Mouse (Mus musculus): ENCODE data around the gene Srgap3.
A peak's percentile ranks its signal among the peaks of the same experiment; 100 is the strongest.

Srgap3 gene

DNA sequence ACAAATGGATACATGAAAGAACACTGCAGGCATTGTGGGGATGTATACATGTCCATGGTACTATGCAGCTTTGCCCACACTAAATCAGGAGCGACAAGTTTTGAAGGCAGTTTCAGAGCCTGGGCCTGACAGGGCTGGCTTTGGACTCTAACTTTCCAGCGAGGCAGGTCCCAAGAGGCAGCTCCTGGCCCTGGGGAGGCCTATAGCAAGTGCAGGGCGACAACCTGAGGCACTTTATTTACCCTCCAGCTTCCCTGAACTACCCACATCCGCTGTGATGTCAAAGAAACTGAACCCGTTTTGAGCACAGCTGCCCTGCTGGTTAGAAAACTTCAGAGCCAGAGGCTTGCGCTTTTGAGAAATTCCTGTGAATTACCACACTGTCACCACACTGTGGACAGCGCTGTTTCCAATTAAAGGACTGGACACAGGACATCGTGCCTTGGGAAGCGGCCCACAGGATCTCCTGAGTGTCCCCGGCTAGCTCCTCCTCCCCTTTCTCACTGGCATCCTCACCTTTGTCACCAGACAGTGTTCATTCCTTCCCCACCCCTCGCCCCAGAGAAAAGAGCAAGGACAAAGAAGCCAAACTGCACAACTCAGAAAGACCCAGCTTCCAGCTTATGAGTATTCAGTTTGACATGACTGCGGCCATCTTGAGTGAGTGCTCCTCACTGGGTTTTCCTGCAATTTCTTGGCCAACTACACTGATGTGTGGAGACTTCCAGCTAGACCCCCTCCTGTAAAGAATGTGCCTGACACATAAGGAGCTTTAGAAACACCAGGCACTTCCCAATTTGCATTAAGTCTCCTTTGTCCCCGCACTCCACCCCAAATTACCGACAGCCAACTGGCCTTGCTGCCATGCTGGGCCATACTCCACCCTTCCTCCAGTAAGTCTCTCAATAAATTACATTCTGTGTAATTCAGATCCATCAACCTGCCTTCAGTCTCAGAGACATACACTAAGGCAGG, 94.5 kb downstream of the Srgap3 start:
- DNase-seq, result no peak

DNA sequence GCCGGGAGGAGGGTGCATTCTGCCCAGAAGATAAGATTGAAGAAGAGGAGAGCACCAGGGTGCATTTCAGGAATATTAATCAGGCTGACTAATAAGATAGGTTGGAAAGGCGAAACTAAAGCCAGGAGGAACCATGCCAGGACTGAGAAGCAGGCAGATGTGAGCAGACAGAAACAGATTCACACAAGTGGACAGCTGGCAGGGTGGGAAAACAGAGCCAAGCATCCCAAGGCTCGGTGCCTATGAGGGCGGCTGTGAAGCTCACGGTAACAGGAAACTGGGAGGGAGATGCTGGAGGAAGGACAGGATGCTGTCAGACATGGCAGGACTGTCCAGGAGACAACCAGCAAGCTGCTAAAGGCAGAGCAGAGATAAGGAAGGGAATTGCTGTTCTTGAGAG, 96.3 kb downstream of the Srgap3 start:
- no peak for DNase-seq

DNA sequence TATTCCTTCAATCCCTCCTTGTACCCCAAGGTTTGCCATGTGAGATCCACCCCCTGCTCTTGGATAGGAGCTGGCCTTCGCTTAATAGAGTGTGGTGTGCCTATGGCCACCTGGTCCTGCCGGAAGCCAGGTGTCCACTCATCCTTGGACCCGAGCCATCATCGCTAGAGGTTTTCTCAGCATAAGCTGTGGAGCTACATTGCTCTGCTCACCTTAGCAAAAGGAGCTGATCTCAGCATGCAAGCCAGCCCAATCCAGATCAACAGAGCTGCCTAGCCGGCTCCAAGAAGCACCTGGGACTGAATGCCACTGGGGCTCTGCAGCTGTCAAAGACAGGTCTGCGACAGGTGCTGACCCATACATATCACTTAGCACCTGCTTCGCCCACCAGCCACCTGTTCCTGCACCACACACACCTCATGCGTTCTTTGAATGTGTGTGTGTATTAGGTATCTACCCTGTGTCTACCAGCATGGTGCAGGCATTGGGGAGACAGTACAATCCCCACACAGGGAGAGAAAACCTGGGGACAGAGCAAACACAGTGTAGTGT, 98.4 kb downstream of the Srgap3 start:
- DNase-seq, result peak; percentile 86

DNA sequence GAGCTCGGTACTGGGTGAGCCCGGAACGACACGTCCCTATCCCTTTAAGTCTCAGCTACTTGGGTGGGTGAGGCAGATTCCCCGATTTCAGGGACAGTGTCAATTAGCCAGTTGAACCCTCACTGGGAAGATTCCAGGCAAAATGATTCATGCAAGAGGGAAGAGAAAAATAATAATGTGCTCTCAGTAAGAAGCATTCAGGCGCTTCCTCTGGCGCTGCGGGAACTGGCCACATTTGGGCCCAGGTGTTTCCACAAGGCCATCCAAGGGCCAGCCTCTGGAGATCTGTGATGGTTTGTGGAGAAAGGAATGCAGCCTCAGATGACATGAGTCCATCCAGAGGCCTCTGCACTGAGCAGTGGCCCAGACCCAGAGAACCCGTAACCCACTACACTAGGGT, 100.2 kb downstream of the Srgap3 start:
- DNase-seq, result no peak

DNA sequence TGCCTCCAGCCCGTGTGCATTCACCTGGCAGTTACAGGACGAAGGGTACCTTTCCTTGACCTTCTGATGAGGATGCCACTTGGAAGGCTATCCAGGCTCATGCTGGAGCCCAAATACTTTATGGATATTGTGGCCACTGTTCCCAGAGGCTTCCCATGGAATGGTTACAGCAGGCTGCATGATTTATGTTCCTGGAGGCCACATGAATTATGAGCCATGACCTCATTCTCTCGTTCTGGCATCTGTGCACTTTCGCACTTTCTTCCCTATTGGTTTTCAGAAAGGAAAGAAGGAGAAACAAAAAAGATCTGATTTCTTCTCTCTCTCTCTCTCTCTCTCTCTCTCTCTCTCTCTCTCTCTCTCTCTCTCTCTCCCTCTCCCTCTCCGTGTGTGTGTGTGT, 104.6 kb downstream of the Srgap3 start:
- DNase-seq, result no peak

DNA sequence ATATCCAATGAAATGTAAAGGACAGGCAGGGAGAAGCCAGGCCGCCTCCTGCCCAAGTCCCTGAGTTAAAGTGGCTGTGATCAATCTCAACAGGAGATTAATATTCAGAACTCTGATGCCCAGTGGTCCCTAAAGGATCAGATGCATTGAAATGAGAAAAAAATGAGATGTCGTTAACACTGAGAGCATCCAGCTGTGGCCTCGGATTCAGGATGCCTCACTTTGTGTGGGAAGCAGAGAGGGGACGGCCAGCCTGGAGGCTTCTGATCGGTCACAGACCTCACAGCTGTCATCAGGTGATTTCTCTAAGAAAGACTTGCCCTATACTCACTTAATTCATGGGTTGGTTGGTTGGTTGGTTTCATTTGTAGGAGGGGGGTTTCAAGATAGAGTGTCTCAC, 106.7 kb downstream of the Srgap3 start:
- DNase-seq, result no peak

DNA sequence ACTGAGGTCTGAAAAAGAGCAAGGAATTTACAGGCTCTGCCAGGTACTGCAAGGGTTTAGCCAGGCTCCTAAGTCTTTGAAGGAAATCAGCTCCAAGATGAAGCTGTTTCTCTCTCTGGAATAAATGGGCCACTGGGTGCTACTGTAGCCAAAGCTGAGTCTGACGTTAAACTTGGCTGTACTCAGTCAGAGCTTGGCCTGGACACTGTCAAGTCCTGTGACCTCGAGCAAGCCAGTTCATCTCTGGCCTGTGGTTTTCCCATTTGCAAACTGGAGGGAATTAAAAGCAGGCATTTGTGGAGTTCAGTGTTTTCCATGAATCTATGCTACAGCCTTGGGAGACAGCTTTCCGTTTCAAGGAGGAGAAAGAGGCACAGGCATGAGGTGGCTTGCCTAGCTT, 107.7 kb downstream of the Srgap3 start:
- no peak for DNase-seq

DNA sequence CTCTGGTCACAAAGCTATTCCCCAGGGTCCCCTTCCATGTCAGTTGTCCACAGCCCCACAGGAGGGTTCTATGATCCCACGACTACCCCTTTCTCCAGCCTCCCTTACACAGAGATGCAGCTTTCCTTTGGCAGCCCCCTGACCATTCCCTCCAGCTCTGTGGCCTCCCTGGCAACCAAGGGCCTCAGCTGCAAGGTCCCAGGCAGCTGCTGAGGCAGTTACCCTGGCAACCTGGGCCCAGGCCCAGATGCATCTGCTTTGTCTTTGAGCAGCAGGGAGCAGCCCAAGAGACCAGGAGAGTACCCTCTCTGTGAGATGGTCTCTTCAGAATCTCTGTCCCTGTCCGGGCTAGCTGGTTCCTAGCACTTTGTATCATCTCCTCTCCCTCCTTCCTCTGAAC, 108.2 kb downstream of the Srgap3 start:
- peak; percentile 65 for DNase-seq

DNA sequence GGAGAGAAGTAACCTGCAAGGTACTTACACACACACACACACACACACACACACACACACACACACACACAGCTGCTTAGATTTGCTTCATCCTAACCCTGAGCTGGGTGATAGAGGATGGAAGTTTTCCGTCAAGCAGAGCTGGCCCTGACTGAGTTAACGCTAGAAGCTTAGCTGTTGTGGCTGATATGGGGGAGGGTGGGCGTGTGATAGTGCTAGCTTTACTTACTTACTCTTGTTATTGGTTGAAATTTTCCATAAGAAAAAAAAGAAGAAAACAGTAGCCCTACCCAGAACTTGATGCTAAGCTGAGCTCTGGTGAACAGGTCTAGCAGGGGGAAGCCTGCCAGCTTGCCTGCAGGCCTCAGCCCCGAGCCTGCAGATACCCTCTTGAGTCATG, 110.4 kb downstream of the Srgap3 start:
- no peak for DNase-seq

DNA sequence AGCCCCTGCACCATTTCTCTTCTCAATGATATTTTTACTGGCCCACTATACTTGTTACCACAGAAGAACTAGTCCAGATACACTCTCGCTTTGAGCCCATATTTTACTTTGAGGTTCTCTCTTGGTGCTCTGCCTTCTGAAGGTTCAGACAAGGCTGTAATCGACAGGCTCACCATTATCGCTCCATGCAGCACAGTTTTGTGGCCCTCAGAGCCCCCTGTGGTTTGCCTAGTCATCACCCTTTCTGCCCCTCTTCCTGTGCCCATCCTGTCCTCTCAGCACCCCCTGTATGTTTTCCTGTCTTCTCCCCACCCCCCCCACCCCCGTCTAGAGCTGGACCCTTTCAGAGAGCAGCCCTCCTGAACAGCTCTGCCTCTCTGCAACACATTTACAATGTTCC, 111.7 kb downstream of the Srgap3 start:
- no peak for DNase-seq

DNA sequence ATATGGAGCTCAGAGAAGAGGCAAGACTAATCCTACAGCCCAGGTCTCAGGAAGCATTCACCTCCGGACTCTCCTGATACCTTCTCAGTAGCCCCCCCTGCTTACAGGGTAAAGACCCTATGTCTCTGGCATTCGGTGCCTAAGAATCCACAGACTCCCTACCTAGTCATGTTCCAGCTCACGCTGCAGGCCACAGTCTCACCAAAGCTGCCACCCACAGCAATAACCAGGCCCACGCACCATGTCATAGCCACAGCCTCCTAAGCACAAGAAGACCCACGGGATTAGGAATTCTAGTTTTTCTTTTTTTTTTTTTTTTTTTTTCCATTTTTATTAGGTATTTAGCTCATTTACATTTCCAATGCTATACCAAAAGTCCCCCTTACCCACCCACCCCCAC, 112.6 kb downstream of the Srgap3 start:
- no peak for DNase-seq

DNA sequence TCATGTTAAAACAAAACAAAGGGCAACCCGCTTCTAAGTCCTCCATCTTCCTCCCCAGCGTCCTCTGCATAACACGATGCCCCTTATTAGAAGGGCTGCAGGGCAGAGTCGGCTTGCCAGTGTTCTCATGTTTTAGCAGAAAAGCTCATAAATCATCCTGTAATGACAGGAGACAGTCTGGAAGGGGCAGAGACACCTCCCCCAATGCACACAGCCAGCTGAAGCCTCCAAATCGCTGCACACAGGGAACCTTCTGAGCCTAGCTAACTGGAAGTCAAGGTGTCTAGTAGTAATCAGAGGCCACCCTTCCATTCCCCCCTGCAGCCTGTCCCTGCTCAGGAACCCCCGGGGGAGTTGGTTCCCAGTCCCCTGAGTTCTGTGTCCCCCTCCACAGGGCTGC, 113.3 kb downstream of the Srgap3 start:
- DNase-seq, result no peak

DNA sequence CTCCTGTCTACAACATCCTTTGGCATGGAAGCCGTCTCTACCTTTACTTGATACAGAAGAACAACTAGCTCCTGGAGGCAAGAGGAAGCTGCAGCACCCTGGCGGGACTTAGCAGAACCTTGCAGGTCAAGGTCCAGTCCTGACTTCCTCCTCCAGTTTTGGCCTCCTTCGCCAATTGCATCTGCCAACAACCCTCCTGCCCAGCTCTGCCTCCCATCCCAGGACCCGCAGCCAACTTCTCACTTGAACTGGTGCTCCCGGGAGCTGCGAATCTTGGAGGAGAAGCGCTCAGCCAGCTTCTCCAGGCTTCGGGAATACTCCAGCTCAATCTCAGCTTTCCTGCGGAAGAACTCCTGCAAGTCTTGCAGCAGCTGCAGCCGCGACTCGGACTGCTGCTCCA, 117.9 kb downstream of the Srgap3 start:
- DNase-seq, result peak; percentile 55

DNA sequence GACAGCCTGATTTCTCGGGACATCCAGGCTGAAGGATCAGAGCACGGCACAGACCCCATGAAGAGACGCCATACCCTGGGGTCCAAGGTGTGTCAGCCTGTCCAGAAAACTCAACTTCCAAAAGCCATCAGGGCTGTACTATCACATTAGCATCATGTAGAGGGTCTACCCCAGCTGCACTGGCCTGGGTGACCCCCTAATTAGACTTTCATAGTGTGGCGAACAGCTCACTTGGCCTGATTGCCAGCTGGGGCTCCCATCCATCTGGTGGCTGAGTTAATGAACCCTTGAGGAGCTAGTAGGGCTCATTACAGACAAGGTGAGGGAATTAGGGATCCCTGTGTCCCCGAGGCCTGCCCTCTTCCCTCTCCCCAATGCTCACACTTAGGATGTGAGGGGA, 118.6 kb downstream of the Srgap3 start:
- DNase-seq, result peak; percentile 20

DNA sequence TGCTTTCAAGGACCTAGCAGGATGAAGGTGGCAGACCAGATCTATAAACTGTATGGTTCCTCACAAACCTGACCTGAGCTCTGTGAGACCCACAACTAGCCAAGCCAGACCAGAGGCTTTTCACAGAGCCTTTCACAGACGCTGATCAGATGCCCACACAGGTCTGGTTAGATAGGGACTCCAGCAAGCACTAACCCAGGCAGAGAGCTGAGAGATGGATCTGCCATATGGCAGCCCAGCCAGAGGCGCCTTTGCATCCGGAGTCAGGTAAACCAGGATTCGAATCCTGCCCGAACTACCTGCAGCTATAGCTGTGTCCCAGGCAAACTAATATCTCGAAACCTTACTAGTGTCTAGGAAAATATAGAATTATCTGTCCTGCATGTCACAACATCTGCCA, 121.4 kb downstream of the Srgap3 start:
- peak; percentile 60 for DNase-seq

DNA sequence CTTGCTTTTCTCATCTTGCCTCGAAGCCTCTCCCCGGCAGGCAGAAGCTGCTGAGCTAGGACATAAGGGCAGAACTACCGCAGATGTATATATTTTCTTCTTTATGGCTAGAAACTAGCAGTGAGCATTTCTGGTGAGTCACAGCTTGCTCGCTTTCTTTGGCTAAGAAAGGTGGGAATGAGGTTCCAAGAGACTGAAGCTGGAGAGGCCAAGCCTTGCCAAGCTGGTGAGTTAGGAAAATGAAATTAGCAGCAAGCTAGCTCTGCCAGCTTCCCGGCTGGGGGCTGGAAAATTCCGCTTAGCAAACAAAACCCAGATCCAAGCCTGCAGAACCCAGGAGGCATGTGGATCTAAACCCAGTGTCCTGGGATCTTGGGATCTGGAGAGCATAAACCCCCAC, 124.0 kb downstream of the Srgap3 start:
- DNase-seq, result peak; percentile 96

DNA sequence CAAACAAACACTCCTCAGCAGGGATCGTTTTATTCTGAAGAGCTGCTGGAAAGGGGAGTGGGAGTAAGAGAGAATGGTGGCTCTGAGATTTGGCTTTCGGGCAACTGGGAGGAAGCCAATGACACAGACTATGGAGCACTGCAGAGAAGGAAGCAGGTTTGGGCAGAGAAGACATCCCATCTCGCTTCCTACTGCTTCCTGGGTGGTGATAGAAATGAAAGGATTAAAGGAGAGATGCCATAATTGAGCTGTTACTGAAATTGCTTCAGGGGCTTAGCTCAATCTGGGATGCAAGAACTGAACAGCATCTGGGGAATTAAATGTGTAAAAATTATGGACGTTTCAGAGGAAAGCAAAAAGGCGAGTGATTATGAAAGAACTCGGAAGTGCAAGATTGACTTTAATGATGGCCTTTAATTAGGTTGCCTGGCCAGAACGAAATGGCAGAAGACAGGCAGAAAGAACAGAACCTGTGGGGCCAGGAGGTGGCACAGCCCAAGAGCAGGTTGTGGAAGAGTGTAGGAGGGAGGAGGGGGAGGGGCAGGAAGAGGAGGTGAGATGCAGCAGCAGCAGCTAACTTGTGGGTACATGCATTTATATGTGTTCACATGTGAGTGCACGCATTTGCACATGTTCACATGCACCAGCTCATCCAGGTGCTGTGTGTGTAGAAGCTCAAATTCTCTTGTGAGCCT, 126.6 kb downstream of the Srgap3 start:
- peak; percentile 68 for DNase-seq

DNA sequence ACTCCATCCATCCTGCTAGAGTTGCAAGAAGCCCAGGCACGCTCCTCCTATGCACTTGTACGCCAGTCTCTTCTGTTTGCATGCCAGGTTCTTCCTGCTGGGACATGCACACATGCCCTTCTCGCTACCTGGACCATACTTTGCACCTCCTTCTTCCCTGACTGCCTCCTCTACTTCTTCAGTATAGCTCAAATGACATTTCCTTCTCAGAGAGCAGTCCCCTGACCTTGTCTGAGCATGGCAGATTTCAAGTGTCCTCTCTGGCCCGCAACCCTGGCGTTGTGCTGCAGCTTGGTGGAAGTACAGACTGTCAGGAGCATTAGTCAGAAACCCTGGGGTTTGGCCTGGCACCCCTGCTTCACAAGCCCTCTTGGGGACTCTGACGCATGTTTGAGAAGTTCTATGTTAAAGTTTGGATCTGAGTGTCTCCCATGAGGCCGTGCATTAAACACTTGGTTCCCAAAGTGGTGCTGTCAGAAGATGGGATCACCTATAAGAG, 128.6 kb downstream of the Srgap3 start:
- no peak for DNase-seq

DNA sequence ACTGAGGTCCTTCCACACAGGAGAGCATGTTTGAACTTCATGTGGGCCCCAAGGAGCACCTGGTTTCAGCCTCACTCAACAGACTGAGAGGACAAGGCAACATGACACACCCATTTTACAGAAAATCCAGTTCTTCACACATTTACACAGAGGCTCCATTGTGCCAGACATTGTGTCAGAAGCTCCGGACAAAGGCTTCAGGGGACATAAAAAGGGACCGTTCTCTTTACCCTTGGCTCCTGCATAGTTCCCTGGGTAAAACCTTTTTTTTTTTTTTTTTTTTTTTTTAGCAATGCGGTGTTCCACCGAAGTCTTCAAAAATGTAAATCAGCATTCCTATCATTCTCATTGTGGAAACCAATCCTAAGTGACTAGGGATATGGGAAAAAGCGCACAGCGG, 131.5 kb downstream of the Srgap3 start:
- DNase-seq, result no peak

DNA sequence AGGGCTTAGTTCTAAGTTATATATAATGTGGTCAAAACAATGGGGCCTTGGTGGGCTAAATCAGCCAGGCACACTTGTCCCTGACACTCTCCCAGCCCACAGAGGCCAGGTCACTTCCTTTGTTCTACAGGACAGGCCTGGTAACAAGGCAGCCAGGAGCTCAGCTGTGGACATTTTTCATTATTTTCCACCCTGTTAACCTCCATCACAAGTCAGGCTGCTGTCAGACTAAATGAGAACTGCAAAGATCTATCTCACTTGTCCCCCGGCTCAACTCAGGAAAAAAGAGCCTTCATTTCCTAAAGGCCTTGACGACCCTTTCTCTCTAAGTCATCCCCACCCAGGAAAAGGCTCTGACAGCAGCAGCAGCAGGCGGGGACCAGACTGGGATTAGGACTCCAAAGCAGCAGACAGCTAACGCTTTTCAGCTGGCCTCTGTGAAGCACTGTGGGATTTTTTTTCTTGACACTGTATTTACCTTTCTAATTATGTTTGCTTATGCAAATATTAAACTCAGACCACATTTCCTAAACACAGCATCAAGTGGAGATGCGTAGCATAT, 132.5 kb downstream of the Srgap3 start:
- DNase-seq, result no peak

DNA sequence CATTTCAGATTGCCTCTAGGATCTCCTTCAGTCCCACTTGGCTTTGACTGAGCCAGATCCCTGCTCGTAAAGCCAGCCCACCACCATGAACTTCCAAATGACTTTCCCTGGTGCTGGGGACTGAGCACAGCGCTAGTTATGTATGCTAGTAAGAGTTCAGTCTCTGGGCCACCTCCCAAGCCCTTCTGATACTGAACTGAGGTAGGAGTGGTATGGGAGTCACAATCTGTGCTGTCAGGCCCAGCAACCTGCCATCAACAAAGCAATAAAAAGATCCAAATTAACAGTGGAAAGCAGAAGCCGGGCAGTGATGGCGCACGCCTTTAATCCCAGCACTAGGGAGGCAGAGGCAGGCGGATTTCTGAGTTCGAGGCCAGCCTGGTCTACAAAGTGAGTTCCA, 134.2 kb downstream of the Srgap3 start:
- no peak for DNase-seq

DNA sequence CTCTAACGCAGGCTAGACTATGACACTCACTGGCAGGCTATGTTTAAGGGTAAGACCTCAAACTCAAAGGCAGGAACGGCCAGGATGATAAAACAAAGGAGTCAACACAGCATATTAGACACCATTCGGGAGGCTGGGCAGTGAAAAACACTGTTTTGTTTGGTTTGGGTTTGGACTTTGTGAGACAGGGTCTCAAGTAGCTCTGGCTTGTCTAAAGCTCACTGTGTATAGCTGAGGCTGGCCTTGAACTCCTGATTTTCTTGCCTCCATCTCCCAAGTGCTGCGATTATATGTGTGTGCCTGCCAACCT, 136.6 kb downstream of the Srgap3 start:
- DNase-seq, result no peak

DNA sequence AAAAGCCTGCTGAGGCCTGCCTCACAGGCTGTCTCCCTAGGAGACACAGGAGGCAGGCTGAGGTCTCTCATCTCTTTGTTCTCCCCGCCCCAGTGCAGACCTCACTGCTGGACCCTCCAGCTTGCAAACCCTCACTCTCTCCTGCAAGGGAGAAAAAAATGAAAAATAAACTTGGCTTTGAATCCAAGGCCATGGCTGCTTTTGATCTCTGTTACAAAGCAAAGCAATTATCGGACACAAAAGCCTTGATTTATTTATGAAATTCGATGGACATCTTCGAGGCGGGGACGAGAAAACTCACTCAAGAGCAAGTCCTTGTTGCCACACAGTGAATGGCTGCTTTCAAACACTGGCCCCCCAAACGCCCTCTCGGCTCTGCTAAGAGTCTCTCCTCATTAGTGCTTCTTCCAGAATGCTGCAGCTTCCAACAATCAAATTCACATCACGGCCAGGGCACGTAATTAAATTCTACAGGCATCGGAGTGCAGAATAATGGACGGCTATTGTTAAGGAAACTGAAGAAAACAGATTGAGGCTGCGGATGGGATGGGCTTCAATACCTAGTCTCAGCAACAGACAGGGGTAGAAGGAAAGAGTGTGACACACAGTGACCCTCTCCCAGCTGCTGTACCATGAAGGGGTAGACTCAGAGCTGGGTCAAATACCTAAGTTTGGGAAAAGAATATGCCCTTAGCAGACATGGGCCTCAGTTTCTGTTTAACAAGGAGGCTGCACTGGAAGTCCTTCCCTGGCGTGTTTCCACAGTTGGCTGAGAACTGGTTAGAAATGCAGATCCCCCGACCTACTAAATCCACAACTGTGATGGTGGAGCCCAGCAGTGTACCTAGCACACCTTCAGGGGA, 137.2 kb downstream of the Srgap3 start:
- DNase-seq, result no peak

Measured in cerebellum, adult 9-11 months (tissue).